Mouse (Mus musculus): Measurements from ENCODE around the gene F11.

DNA sequence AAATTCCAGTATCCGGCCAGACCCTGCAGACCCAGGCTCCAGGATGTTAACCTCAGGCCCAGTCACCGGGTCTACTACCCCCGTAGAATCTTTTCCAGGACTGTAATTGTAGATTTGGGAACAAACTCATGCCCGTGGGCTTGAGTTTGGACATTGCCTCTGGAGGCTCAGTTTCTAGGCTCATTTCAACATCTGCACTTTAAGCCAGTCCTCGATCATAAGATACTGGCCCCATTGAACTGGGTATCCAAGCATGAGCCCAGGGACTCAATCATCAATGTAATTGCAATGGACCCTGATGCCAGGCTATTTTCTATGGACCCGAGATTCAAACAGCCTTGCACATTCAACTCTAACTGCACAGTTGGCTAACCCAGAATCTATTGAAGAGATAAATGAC, 33.4 kb upstream of the F11 start:
- TF ChIP-seq POLR2A (IDR thresholded peaks at IDR 0.05; ENCODE audit: borderline replicate concordance, extremely low read depth, low read depth, low read length) (no peak), CTCF (IDR thresholded peaks at IDR 0.05; ENCODE audit: insufficient read depth, low read length) (no peak)

Data from lung, adult 2 months (tissue).